Mouse (Mus musculus): ENCODE results near the gene Pars2.

- TF ChIP-seq CTCF (conservative IDR thresholded peaks at IDR 0.05; ENCODE audit: insufficient read depth, insufficient read length, low read depth, low read length) (no peak), POLR2A (IDR thresholded peaks at IDR 0.05; ENCODE audit: low read depth, low read length) (no peak)
These were observed 37.8 kb upstream of the Pars2 start for GRCm38 (mm10) chr4:106613105-106613504.

Data from kidney, adult 2 months (tissue).